Mouse (Mus musculus): ENCODE data around the gene Gpc4. TPM values are rescaled to one million over a fixed set of nuclear protein-coding genes. Genes with fewer than 3 reads are reported as not detected.

Gene Gpc4
- polyA plus RNA-seq, 1 experiment from 2014 or later: 31.3 TPM

- Histone ChIP-seq H3K4me3 (no peak overlapping the region), H3K27ac (replicated peaks) (peak overlapping the region; percentile 28; the same call in 1 of the 2 replicates), H3K9ac (replicated peaks) (no peak overlapping the region), H3K27me3 (no peaks in the 10 kb centered on the region), H3K9me3 (no peaks in the 10 kb centered on the region), H3K4me2 (replicated peaks) (no peak overlapping the region), H3K36me3 (no peaks in the 10 kb centered on the region), H3K4me1 (peaks cover 9% of the 10 kb centered on the region)
- WGBS: 31% methylated on average over 2 of the region's 2 CpGs
- no peak for ATAC-seq (replicated peaks)
These were observed 26.5 kb downstream of the Gpc4 start for GRCm38 (mm10) chrX:52138461-52139075.

DNA sequence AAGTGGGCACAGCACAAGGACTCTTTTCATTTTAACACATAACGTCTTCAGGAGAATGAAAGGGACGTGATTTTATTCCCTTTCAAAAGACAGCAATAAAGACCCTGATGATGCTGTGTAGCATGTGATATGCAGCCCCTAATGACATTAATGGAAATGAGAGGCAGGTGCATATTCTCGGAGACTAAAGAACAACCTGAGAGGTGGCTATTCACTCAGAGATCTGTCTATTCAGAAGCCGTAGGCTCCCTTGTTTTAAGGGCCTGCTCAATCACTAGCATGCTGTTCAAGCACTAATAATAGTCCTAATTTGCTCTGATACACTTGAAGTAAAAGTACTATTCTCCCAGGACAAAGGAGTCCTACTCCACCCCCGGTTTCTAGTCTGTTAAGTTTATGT, 27.0 kb downstream of the Gpc4 start:
- peaks cover 9% of the 10 kb centered on the region for H3K4me1 ChIP-seq
- H3K9me3 ChIP-seq: no peaks in the 10 kb centered on the region
- no peak overlapping the region for H3K9ac ChIP-seq (replicated peaks)
- H3K27ac ChIP-seq (replicated peaks): peak overlapping the region; percentile 42; the same call in 1 of the 2 replicates
- ATAC-seq (replicated peaks): 0 out of 2 replicates have a peak, but pooled peaks have one; percentile 16
- 30% methylated on average over 5 of the region's 5 CpGs for WGBS
- no peak overlapping the region for H3K4me2 ChIP-seq (replicated peaks)
- no peaks in the 10 kb centered on the region for H3K36me3 ChIP-seq
- no peaks in the 10 kb centered on the region for H3K27me3 ChIP-seq
- H3K4me3 ChIP-seq: no peak overlapping the region

- H3K27ac ChIP-seq (replicated peaks): no peak overlapping the region
- H3K27me3 ChIP-seq: no peaks in the 10 kb centered on the region
- H3K36me3 ChIP-seq: no peaks in the 10 kb centered on the region
- no peak overlapping the region for H3K4me2 ChIP-seq (replicated peaks)
- ATAC-seq (replicated peaks): no peak
- H3K4me3 ChIP-seq: no peak overlapping the region
- 72% methylated on average over 5 of the region's 5 CpGs for WGBS
- no peaks in the 10 kb centered on the region for H3K9me3 ChIP-seq
- H3K9ac ChIP-seq (replicated peaks): no peak overlapping the region
- H3K4me1 ChIP-seq: peaks cover 9% of the 10 kb centered on the region
These were observed 28.5 kb downstream of the Gpc4 start for GRCm38 (mm10) chrX:52136525-52136924.

DNA sequence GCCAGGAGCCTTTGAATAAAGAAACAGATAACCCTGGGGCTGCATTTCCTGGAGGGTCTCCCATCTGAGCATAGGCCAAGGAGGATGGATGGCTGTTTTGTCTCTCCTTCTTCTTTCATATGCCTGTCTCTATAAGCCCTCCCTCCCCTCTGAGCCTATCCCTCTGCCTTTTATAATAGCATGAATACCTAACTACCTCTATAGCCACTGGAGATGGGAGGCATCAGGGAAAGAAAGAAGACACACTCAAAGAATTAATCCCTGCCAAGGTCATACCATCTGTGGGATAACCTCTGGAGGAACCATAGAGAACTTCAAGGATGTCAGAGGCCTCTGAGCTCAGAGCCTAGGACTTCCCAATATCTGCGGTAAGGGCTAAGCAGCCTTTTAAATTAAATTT, 35.4 kb downstream of the Gpc4 start:
- Histone ChIP-seq H3K4me1 (no peaks in the 10 kb centered on the region), H3K27ac (replicated peaks) (no peak overlapping the region), H3K9me3 (no peaks in the 10 kb centered on the region), H3K4me2 (replicated peaks) (no peak overlapping the region), H3K27me3 (no peaks in the 10 kb centered on the region), H3K4me3 (no peak overlapping the region), H3K36me3 (no peaks in the 10 kb centered on the region), H3K9ac (replicated peaks) (no peak overlapping the region)
- ATAC-seq (replicated peaks): no peak
- 96% methylated on average over 1 of the region's 1 CpGs for WGBS

DNA sequence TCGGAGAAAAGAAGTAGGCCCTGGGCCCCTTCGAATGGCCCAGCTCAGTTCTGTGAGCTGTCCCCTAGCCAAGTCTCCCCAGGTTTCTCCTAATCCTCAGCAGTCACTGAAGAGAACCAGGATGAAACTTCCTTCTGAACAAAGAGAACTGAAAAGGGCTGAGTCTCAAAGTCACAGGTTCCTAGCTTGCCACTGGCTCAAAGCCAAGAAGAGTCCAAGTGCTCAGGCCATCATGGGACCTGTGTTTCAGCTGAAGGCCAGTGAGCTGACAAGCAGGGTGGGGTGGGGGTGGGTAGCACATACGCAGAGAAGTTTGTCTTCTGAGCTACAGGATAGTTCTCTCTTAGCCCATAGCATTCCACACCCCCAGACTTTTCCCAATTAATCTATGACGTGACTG, 36.3 kb downstream of the Gpc4 start:
- Histone ChIP-seq H3K9ac (replicated peaks) (no peak overlapping the region), H3K4me1 (no peaks in the 10 kb centered on the region), H3K4me3 (no peak overlapping the region), H3K36me3 (no peaks in the 10 kb centered on the region), H3K4me2 (replicated peaks) (no peak overlapping the region), H3K9me3 (no peaks in the 10 kb centered on the region), H3K27me3 (no peaks in the 10 kb centered on the region), H3K27ac (replicated peaks) (no peak overlapping the region)
- no peak for ATAC-seq (replicated peaks)
- WGBS: 60% methylated on average over 4 of the region's 4 CpGs

GRCm38 (mm10) chrX:52113651-52114050, 51.4 kb downstream of the Gpc4 start:
- Histone ChIP-seq H3K4me2 (replicated peaks) (no peak overlapping the region), H3K27ac (replicated peaks) (no peak overlapping the region), H3K4me3 (no peak overlapping the region), H3K4me1 (peaks cover 9% of the 10 kb centered on the region), H3K9ac (replicated peaks) (no peak overlapping the region), H3K27me3 (no peaks in the 10 kb centered on the region), H3K9me3 (no peaks in the 10 kb centered on the region), H3K36me3 (no peaks in the 10 kb centered on the region)
- ATAC-seq (replicated peaks): no peak
- whole genome bisulfite sequencing: 88% methylated on average over 5 of the region's 5 CpGs

DNA sequence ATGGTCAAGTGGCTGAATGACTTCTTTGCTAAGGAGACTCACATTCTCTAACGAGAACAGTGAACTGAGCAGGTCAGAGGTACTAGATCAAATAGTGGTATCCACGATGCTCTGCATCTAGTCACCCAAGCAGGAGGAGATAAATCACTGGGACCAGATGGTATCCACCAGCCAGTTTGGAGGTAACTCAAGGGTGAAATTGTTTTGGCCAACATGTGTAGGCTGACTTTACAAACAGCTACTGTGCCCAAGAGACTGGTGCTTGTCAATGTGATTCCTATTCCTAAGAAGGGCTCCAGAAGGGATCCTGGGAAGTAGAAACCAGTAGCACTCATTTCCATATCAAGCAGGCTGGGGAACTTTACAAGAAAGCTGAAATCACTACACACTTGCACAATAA, 55.4 kb downstream of the Gpc4 start:
- WGBS: 36% methylated on average over 2 of the region's 2 CpGs
- H3K36me3 ChIP-seq: no peaks in the 10 kb centered on the region

DNA sequence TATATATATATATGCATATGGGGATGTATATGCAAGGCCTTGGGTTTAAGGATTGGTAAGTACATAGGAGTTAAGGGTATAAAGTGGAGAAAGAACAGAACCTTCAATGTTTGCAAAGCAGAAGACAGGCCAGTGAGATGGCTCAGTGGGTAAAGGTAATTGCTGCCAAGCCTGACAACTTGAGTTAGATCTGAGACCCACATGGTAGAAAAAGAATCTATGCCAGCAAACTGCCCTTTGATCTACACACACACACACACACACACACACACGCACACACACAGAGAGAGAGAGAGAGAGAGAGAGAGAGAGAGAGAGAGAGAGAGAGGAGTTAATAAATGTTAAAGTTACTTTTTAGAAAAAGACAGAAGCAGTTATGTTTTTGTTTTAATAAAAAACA, 56.1 kb downstream of the Gpc4 start:
- H3K36me3 ChIP-seq: no peaks in the 10 kb centered on the region
- no peak overlapping the region for H3K4me3 ChIP-seq
- no peak overlapping the region for H3K27ac ChIP-seq (replicated peaks)
- no peak overlapping the region for H3K9ac ChIP-seq (replicated peaks)
- H3K9me3 ChIP-seq: no peaks in the 10 kb centered on the region
- WGBS: 63% methylated on average over 1 of the region's 1 CpGs
- H3K27me3 ChIP-seq: no peaks in the 10 kb centered on the region
- H3K4me2 ChIP-seq (replicated peaks): no peak overlapping the region
- H3K4me1 ChIP-seq: peaks cover 9% of the 10 kb centered on the region
- ATAC-seq (replicated peaks): no peak

More for the DNA sequence above, 55.4 kb downstream of the Gpc4 start:
- ATAC-seq (replicated peaks): no peak
- Histone ChIP-seq H3K4me3 (no peak overlapping the region), H3K4me1 (peaks cover 9% of the 10 kb centered on the region), H3K27me3 (no peaks in the 10 kb centered on the region), H3K4me2 (replicated peaks) (no peak overlapping the region), H3K27ac (replicated peaks) (no peak overlapping the region), H3K9me3 (no peaks in the 10 kb centered on the region), H3K9ac (replicated peaks) (no peak overlapping the region)

DNA sequence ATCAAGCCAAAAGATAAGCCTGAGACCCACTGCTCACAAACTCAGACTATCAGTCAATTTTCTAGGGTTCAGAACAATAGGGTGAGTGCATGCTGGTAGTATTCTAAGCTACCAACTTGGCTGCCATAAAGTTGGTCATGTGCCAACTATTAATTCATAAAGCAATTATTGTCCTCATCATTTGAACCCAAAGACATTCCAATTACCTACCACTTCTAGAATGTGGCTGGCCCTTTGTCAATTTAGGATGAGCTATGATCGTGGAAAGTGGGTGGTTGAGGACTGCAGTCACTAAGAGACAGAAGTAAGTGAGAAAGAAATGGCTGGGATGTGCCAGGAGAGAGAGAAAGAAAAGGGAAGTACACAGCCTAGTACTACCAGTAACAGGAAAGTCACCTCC, 61.3 kb downstream of the Gpc4 start:
- H3K27me3 ChIP-seq: no peaks in the 10 kb centered on the region
- H3K36me3 ChIP-seq: no peaks in the 10 kb centered on the region
- no peak overlapping the region for H3K9ac ChIP-seq (replicated peaks)
- 69% methylated on average over 1 of the region's 1 CpGs for WGBS
- no peak overlapping the region for H3K4me2 ChIP-seq (replicated peaks)
- no peak overlapping the region for H3K4me3 ChIP-seq
- H3K4me1 ChIP-seq: no peaks in the 10 kb centered on the region
- no peak for ATAC-seq (replicated peaks)
- H3K27ac ChIP-seq (replicated peaks): no peak overlapping the region
- H3K9me3 ChIP-seq: no peaks in the 10 kb centered on the region

GRCm38 (mm10) chrX:52101940-52102339, 63.1 kb downstream of the Gpc4 start:
- WGBS: 83% methylated on average over 1 of the region's 1 CpGs
- no peak overlapping the region for H3K27ac ChIP-seq (replicated peaks)
- no peak overlapping the region for H3K4me2 ChIP-seq (replicated peaks)
- ATAC-seq (replicated peaks): no peak
- H3K4me1 ChIP-seq: no peaks in the 10 kb centered on the region
- H3K36me3 ChIP-seq: no peaks in the 10 kb centered on the region
- no peak overlapping the region for H3K9ac ChIP-seq (replicated peaks)
- no peaks in the 10 kb centered on the region for H3K9me3 ChIP-seq
- H3K4me3 ChIP-seq: no peak overlapping the region
- H3K27me3 ChIP-seq: no peaks in the 10 kb centered on the region

- 91% methylated on average over 6 of the region's 6 CpGs for WGBS
- no peaks in the 10 kb centered on the region for H3K9me3 ChIP-seq
- no peaks in the 10 kb centered on the region for H3K4me1 ChIP-seq
- no peak overlapping the region for H3K27ac ChIP-seq (replicated peaks)
- ATAC-seq (replicated peaks): no peak
- no peak overlapping the region for H3K4me2 ChIP-seq (replicated peaks)
- no peaks in the 10 kb centered on the region for H3K36me3 ChIP-seq
- H3K27me3 ChIP-seq: no peaks in the 10 kb centered on the region
- no peak overlapping the region for H3K9ac ChIP-seq (replicated peaks)
- no peak overlapping the region for H3K4me3 ChIP-seq
These were observed 63.6 kb downstream of the Gpc4 start for GRCm38 (mm10) chrX:52101445-52101844.

- Histone ChIP-seq H3K4me1 (peaks cover 7% of the 10 kb centered on the region), H3K36me3 (no peaks in the 10 kb centered on the region), H3K27ac (replicated peaks) (peak overlapping the region; percentile 59), H3K9me3 (no peaks in the 10 kb centered on the region), H3K4me3 (no peak overlapping the region), H3K9ac (replicated peaks) (no peak overlapping the region), H3K4me2 (replicated peaks) (no peak overlapping the region), H3K27me3 (no peaks in the 10 kb centered on the region)
- WGBS: 17% methylated on average over 7 of the region's 7 CpGs
- peak; percentile 79 for ATAC-seq (replicated peaks)
These were observed 77.2 kb downstream of the Gpc4 start for GRCm38 (mm10) chrX:52087726-52088348.

Measured in forebrain, embryonic 15.5 days (tissue).